Mouse (Mus musculus) ES-E14 (cell line): ENCODE measurements around the gene Papss2. TPM values are rescaled to one million over a fixed set of nuclear protein-coding genes. Genes with fewer than 3 reads are reported as not detected.

Experiments
- DNase-seq: peaks from one replicate; pipeline ENCODE4 v3.0.0-alpha.2; 2013; ENCODE audit warnings: low read depth, low spot score
- H3K27ac ChIP-seq: 2 replicates; pipeline ENCODE4 v1.5.1; 2012; ENCODE audit warnings: low read depth, mild to moderate bottlenecking, low read length, moderate library complexity, mixed read lengths; ENCODE audit not compliant: poor library complexity, insufficient read depth, severe bottlenecking
- H3K36me3 ChIP-seq: 2 replicates; pipeline ENCODE4 v1.6.1; 2012; ENCODE audit warnings: mild to moderate bottlenecking, low read length, moderate library complexity, mixed read lengths; ENCODE audit not compliant: control insufficient read depth, poor library complexity, insufficient read depth, severe bottlenecking
- H3K4me1 ChIP-seq, 2 experiments: fragments of 150-350 bp in 1 of 2; sonication (generic) in 1 of 2; 2 replicates each; pipeline ENCODE4 v1.6.1; 2012; ENCODE audit warnings: low read length in 2 of 2, mild to moderate bottlenecking in 1 of 2, mixed read lengths in 1 of 2; ENCODE audit not compliant: control insufficient read depth in 2 of 2, insufficient read depth in 2 of 2, poor library complexity in 1 of 2
- H3K4me3 ChIP-seq, 2 experiments: fragments of 150-350 bp in 1 of 2; sonication (generic) in 1 of 2; 2 replicates each; pipeline ENCODE4 v1.5.1; 2012; ENCODE audit warnings: low read length in 2 of 2, low read depth in 1 of 2, mild to moderate bottlenecking in 1 of 2, mixed read lengths in 1 of 2; ENCODE audit not compliant: insufficient read depth in 1 of 2, poor library complexity in 1 of 2, severe bottlenecking in 1 of 2
- H3K9ac ChIP-seq: 2 replicates; pipeline ENCODE4 v1.6.1; 2012; ENCODE audit warnings: low read depth, mild to moderate bottlenecking, low read length, mixed read lengths; ENCODE audit not compliant: poor library complexity, insufficient read depth, severe bottlenecking
- H3K9me3 ChIP-seq: fragments of 150-350 bp; sonication (generic); 2 replicates; pipeline ENCODE4 v1.6.1; 2012; ENCODE audit warnings: low read depth, mild to moderate bottlenecking, low read length; ENCODE audit not compliant: control insufficient read depth, insufficient read depth
- CHD2 ChIP-seq: IDR thresholded peaks from 2 replicates; pipeline ENCODE4 v1.6.1; 2014; ENCODE audit warnings: mild to moderate bottlenecking, low read depth, low read length, inconsistent platforms
- HCFC1 ChIP-seq: IDR thresholded peaks from 2 replicates; pipeline ENCODE4 v1.6.1; 2012; ENCODE audit warnings: low read length, inconsistent platforms, borderline replicate concordance; ENCODE audit not compliant: insufficient read depth
- MAFK ChIP-seq: IDR thresholded peaks from 2 replicates; pipeline ENCODE4 v1.6.1; 2014; ENCODE audit warnings: mild to moderate bottlenecking, low read depth, low read length, inconsistent platforms; ENCODE audit not compliant: insufficient read depth
- ZC3H11A ChIP-seq: IDR thresholded peaks from 2 replicates; pipeline ENCODE4 v1.6.1; 2012; ENCODE audit warnings: low read depth, mild to moderate bottlenecking, inconsistent platforms, low read length, borderline replicate concordance
- ZNF384 ChIP-seq: IDR thresholded peaks from 2 replicates; pipeline ENCODE4 v1.6.1; 2012; ENCODE audit warnings: low read depth, low read length, inconsistent platforms
- in situ Hi-C, 2 experiments: fragments of 600-800 bp; cut with MboI; formaldehyde crosslinking; loops; one replicate each; pipeline ENCODE4 v1.15.1; 2025; ENCODE audit warnings: low sequenced_read_pairs in 2 of 2, inconsistent platforms in 1 of 2; ENCODE audit not compliant: unreplicated experiment in 2 of 2
- total RNA-seq: library from RNA; depleted of rRNA; stranded (reverse); fragments of 300-350 nt; gene quantifications from 2 replicates; pipeline ENCODE4 v1.2.3, GENCODE M21; 2012; rRNA removed

The Papss2 gene
- total RNA-seq, 1 experiment: 1.7 TPM

- no peak for DNase-seq
- TF ChIP-seq ZNF384: no peak
- TF ChIP-seq MAFK: no peak
- TF ChIP-seq CHD2: no peak
- no peak for TF ChIP-seq ZC3H11A
- TF ChIP-seq HCFC1: no peak
Observed at GRCm38 (mm10) chr19:32715681-32716080, 120.1 kb downstream of the Papss2 start.

More at GRCm38 (mm10) chr19:32715681-32716080, 120.1 kb downstream of the Papss2 start:
- in situ Hi-C loops: loop anchor here (5.0 to 25.0 kb wide), 3 partner anchors 512 to 647 kb away; no protein-coding TSS in a partner anchor
- no peaks in the 10 kb centered on the region for H3K36me3 ChIP-seq
- H3K9me3 ChIP-seq: no peaks in the 10 kb centered on the region
- H3K4me3 ChIP-seq: no peak overlapping the region
- no peak overlapping the region for H3K9ac ChIP-seq
- H3K27ac ChIP-seq: no peak overlapping the region
- no peaks in the 10 kb centered on the region for H3K4me1 ChIP-seq

Other genes with a start within 250 kb of the Papss2 start
- gene Sgms1, start 206.1 kb upstream of the Papss2 start, total RNA-seq: 42.5 and 57.0 TPM in 2 replicates
- 97.4 and 160 TPM in 2 replicates for gene Rpl9-ps6, start 129.2 kb upstream of the Papss2 start, total RNA-seq
- gene Minpp1, start 110.0 kb upstream of the Papss2 start, total RNA-seq: 60.8 and 78.4 TPM in 2 replicates
- gene Atad1, start 144.0 kb downstream of the Papss2 start, total RNA-seq: 84.9 and 99.0 TPM in 2 replicates
- gene Pten, start 161.7 kb downstream of the Papss2 start, total RNA-seq: 70.8 and 76.5 TPM in 2 replicates